Mouse (Mus musculus) left cerebral cortex, postnatal 14 days (tissue): ENCODE data around the gene Ttc23l. TPM values are rescaled to one million over a fixed set of nuclear protein-coding genes. Genes with fewer than 3 reads are reported as not detected.

Experiments
- DNase-seq, 2 experiments: peaks; one replicate each; pipeline ENCODE4 v3.0.0; 2021 to 2022; ENCODE audit warnings: low spot score in 2 of 2, mixed read lengths in 1 of 2
- intact Hi-C: fragments of 180-260 bp; cut with DNase I; formaldehyde crosslinking; loops from one replicate; pipeline ENCODE4 v1.15.1; 2025
- long read RNA-seq, 2 experiments: library from polyadenylated mRNA; stranded (forward); transcript quantifications; one replicate each; pipeline ENCODE4 v2.0.0; 2021
- total RNA-seq, 2 experiments: library from RNA; stranded (reverse); gene quantifications; 2 replicates each; pipeline ENCODE4 v1.2.3; 2021

The Ttc23l gene
- not detected for total RNA-seq
- long read RNA-seq, experiment 1: 0 reads
- long read RNA-seq, experiment 2: 0 reads

- intact Hi-C loops: no loop called here
- DNase-seq: no peak
Observed at GRCm38 (mm10) chr15:10558465-10558864, at the start of gene Ttc23l. TSS of gene Ttc23l (minus strand) at chr15:10558668.

GRCm38 (mm10) chr15:10599413-10599812 is 40.9 kb upstream of the Ttc23l start:
- intact Hi-C loops: no loop called here
- DNase-seq: peak in 1 of 2 experiments; percentile 22

GRCm38 (mm10) chr15:10598259-10599225 is 40.1 kb upstream of the Ttc23l start:
- no peak for DNase-seq
- intact Hi-C loops: no loop called here

- DNase-seq: no peak
- intact Hi-C loops: no loop called here
Observed at GRCm38 (mm10) chr15:10596871-10597270, 38.4 kb upstream of the Ttc23l start.

- no peak for DNase-seq
- intact Hi-C loops: no loop called here
Observed at GRCm38 (mm10) chr15:10595408-10595807, 36.9 kb upstream of the Ttc23l start.

- intact Hi-C loops: no loop called here
Observed at GRCm38 (mm10) chr15:10594910-10595309, 36.4 kb upstream of the Ttc23l start.

GRCm38 (mm10) chr15:10593094-10593493 is 34.6 kb upstream of the Ttc23l start:
- intact Hi-C loops: no loop called here
- DNase-seq: no peak

More at GRCm38 (mm10) chr15:10594910-10595309, 36.4 kb upstream of the Ttc23l start:
- DNase-seq: no peak

GRCm38 (mm10) chr15:10586565-10586964 is 28.1 kb upstream of the Ttc23l start:
- intact Hi-C loops: no loop called here
- DNase-seq: no peak

GRCm38 (mm10) chr15:10584359-10585187 is 26.1 kb upstream of the Ttc23l start:
- intact Hi-C loops: no loop called here
- DNase-seq: no peak

- intact Hi-C loops: loop anchor here (2.0 kb wide), 1 partner anchor 83 kb away; no protein-coding TSS in a partner anchor
- DNase-seq: peak; percentile 18 to 59
Observed at GRCm38 (mm10) chr15:10583408-10583807, 24.9 kb upstream of the Ttc23l start.

- intact Hi-C loops: no loop called here
- no peak for DNase-seq
Observed at GRCm38 (mm10) chr15:10579159-10579558, 20.7 kb upstream of the Ttc23l start.

- intact Hi-C loops: no loop called here
- no peak for DNase-seq
Observed at GRCm38 (mm10) chr15:10566486-10566885, 8.0 kb upstream of the Ttc23l start.

GRCm38 (mm10) chr15:10564201-10564600 is 5.7 kb upstream of the Ttc23l start:
- DNase-seq: no peak
- intact Hi-C loops: no loop called here

- intact Hi-C loops: no loop called here
- no peak for DNase-seq
Observed at GRCm38 (mm10) chr15:10562281-10562680, 3.8 kb upstream of the Ttc23l start.

GRCm38 (mm10) chr15:10560005-10560404 is 1.5 kb upstream of the Ttc23l start:
- DNase-seq: no peak

GRCm38 (mm10) chr15:10554336-10554735 is 4.1 kb downstream of the Ttc23l start:
- DNase-seq: no peak
- intact Hi-C loops: no loop called here

More at GRCm38 (mm10) chr15:10560005-10560404, 1.5 kb upstream of the Ttc23l start:
- intact Hi-C loops: no loop called here

- intact Hi-C loops: no loop called here
- DNase-seq: no peak
Observed at GRCm38 (mm10) chr15:10540271-10541088, 18.0 kb downstream of the Ttc23l start.

- intact Hi-C loops: no loop called here
- DNase-seq: no peak
Observed at GRCm38 (mm10) chr15:10535969-10536368, 22.5 kb downstream of the Ttc23l start.

- DNase-seq: no peak
- intact Hi-C loops: no loop called here
Observed at GRCm38 (mm10) chr15:10534591-10534990, 23.9 kb downstream of the Ttc23l start.
